Mouse (Mus musculus): ENCODE measurements around the gene Haus5. TPM values are rescaled to one million over a fixed set of nuclear protein-coding genes. Genes with fewer than 3 reads are reported as not detected.

The Haus5 gene
- total RNA-seq (2021), result 1 to 10 TPM; 3.5 to 5.1 TPM
- long read RNA-seq, experiment 1, transcript Haus5-201 (19 exons, 2,187 nt), result major isoform, 5 of 5 reads
- long read RNA-seq, experiment 1, partial matches to known transcripts, result 0 of 5 reads
- long read RNA-seq, experiment 1, other reads (novel, unspliced or antisense), result 0 of 5 reads
- long read RNA-seq, experiment 2, partial matches to known transcripts, result 0 of 4 reads
- long read RNA-seq, experiment 2, other reads (novel, unspliced or antisense), result 0 of 4 reads

DNA sequence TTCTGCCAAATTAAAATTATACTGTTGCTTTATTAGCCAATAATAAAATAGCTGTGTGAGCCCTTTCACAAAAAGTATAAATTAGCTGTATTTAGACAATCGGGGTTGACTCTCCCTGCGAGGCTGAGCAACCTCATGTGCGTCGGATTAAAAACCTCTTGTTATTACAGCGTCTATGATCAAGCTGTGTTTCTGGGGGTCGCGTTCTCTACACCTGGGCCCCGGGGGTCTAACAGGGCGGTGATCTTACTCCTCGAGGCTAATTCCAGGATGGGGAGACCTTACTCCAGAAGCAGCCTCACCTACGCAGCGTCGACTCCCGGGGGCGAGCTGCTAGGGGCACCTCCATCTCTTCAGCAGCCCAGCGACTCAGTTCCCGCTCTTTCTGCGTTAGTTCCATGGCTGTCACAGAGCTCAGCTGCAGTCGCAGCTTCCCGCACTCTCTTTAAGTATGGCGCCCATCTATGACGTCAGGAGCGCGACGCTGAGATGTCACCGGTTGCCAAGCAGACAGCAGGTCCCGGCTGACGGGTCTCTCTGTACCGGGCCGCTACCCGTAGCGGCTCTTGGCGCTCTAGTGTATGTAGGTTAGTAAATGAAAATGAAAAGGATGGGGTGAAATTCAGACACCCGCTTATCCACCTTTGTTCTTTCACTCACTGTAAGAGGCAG, at the start of gene Haus5:
Haus5 (minus strand) TSS at position 466 of the 672 bp plus-strand sequence.
- DNase-seq, result peak; percentile 79

DNA sequence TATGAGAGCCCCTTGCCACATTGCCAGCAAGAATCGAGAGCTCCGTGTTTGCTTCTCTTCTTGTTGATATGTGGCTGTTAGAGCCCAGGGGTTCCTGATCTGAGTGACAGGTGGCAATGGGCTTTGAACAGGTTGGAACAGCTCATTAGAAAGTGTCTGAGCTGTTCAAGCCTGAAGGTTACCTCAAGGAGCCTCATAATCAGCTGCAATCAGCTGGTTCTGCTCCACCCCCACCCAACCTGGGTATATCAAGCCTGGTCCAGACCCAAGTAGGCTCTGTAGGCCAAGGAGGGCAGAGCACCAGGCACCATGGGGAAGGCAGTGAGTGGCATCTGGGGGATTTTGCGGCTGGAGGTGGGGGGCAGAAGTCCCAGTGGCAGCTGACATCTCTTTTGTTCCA, 47.1 kb upstream of the Haus5 start, which contains the start of gene Atp4a:
Atp4a (plus strand) TSS at position 268 of the 400 bp plus-strand sequence.
- DNase-seq, result no peak

DNA sequence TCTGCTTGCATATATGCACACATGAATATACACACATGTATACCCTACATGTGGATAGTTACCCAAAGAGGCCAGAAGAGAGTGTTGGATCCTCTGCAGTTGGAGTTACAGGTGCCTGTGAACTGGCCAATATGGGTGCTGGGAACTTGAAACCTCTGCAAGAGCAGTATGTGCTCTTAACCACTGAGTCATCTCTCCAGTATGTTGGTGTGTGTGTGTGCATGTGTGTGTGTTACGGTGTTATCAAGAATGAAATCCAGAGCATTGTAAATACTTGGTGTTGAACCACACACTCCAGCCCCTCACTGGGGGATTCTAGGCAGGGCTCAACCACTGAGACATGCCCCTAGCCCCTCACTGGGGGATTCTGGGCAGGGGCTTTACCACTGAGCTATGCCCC, 42.6 kb upstream of the Haus5 start:
- no peak for DNase-seq

DNA sequence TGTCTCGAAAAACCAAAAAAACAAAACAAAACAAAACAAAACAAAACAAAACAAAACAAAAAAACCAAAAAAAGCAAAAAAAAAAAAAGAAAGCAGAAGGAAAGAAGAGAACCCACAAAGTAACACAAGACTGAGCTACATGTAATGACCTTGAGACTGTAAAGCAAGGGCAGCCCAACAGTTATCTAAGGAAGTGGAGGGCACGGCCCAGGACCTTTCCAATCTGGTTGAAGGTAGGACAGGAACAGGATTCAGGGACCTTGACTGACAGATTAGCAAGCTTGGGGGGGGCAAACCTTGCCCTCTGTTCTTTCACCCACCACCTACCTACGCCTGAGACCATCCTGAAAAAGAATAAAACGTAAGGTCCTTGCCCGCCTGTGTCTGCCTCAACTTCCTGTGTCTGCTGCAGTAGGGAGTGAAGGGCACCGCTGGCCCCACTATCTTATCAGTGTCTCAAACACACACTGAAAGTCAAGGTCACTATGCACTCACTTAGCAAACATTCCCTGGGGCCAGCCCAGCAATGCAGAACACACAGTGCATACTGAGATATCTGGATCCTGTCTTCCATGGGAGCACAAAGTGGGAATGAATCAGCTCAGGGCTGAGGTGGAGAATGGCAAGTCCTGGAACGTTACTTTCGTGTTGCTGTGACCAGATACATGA, 41.6 kb upstream of the Haus5 start:
- DNase-seq, result no peak

DNA sequence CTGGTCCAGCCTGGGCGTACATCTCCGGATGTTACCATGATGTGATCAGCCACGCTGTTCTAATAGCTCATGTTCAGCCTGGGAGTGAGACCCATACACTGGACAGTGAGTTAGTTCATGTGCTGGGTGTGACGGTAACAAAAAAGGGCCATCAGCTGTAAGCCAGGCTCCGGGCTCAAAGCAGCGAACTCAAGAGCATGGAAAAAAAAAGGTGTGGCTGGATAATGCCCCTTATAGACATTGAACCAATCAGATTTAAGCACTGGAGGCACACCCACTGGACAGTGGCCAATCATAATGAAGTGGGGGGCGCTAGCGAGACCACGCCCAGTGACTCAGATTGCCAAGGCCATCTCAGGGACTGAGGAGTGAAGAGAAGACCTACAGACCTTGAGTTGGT, 33.8 kb upstream of the Haus5 start, which contains the start of gene 2200002J24Rik:
2200002J24Rik (plus strand) TSS at position 338 of the 400 bp plus-strand sequence.
- no peak for DNase-seq

DNA sequence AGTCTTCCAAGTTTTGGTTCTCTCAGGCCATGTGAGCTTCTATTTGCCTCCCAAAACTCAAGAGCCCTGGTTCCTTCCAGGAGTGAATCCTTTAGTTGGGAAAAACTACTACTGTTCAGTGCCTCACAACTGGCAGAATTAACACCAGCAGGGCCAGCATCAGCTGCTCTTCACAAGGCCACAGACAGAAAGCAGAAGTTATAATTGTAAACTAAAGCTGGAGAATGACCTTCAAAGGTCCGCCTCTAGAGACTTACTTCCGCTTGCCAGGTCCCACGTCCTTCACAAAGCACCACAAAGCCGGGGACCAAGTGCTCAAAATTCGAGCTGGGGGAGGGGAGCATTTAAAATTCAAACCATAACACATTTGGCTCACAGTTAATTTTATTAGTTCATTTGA, 33.3 kb upstream of the Haus5 start:
- DNase-seq, result no peak

DNA sequence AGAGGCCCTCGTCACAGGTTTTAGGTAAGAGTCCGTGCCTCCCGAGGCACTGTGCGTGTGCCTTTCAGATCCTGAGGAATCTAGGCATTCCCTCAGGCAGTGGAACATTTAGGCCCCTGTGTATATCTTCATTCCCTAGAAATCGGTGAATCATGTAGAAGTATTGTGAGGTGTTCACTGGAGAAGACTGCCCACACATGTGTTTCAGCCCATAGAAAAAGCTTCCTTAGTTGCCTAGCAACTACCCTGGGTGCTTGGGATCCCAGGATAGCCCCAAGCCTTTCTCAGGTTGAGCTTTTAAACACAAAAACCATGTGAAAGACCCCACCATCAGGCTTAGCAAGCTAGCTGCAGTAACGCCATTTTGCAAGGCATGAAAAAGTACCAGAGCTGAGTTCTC, 23.5 kb upstream of the Haus5 start:
- no peak for DNase-seq

DNA sequence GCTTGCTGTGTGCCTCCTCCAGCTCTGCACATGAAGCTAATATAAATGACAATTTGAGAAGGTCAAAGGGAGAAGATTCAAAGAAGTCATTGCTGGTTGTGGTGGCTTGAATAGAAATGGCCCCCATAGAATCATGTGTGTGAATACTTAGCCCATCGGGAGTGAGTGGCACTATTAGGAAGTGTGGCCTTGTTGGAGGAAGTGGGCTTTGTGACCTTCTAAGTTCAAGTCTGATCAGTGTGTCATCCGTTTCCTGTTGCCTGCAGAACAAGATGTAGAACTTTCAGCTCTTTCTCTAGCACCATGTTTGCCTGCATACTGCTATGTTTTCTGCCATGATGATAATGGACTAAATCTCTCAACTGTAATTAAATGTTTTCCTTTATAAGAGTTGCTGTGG, 18.6 kb upstream of the Haus5 start:
- no peak for DNase-seq

DNA sequence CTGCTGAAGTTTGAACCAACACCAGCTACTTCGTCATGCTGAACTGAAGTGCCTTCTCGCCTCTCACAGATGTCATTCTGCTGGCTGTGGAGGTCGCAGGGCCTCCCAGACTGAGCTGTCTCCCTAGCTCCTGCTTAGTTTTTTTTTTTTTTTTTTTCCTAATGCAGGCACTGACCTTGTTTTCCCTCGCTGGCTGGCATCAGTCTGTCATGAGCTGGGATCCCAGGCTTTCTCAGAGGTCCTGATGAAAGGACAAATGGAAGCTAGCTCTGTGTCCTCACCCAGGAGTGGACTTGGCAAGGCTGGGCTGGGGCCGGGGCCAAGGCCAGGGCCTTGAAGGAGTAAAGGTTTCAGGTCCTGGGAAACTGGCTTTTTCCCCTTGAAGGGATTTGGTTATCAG, 17.1 kb upstream of the Haus5 start:
- DNase-seq, result no peak

DNA sequence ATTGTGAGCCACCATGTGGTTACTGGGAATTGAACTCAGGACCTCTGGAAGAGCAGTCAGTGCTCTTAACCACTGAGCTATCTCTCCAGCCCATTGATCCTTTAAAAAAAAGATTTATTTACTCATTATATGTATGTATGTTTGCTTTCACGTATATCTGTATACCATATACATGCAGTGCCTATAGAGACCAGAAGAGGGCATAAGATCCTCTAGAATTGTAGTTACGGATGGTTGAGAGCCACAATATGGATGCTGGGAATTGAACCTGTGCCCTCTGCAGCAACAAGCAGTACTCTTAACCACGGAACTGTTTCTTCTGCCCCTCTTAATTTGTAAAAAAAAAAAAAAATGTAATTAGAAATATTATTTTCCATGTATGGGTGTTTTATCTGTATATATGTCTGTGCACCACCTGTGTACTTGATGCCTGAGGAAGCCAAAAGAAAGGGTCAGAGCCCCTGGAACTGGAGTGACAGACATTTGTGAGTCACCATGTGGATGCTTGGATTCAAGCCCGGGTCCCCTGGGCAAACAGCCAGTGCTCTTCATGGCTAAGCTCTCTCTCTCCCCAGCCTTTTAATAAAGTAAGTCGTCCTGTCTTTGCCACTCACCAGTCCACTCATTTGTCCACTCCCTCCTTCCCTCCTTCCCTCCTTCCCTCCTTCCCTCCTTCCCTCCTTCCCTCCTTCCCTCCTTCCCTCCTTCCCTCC, 13.6 kb upstream of the Haus5 start:
- DNase-seq, result no peak

DNA sequence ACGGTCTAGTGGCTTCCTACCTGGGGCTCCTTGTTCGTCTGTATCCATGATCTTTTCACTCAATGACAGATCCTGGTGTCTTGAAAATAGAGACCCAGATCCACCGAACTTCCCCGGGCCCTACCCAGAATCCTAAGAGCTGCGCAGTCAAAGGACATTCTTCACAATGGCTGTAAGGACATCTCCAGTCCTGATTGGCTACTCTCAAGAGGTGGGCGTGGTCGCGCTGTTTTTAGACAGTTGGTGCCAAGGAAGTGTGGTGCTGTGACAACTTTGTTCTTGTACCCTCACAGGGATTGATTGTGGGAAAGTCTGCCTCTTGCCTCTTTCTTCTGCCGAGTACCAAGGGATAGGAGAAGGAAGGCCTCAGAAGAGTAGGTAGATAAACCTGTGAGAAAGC, 6.7 kb upstream of the Haus5 start, which contains the start of gene Pmis2:
Pmis2 (minus strand) TSS at position 126 of the 400 bp plus-strand sequence.
- DNase-seq, result no peak

DNA sequence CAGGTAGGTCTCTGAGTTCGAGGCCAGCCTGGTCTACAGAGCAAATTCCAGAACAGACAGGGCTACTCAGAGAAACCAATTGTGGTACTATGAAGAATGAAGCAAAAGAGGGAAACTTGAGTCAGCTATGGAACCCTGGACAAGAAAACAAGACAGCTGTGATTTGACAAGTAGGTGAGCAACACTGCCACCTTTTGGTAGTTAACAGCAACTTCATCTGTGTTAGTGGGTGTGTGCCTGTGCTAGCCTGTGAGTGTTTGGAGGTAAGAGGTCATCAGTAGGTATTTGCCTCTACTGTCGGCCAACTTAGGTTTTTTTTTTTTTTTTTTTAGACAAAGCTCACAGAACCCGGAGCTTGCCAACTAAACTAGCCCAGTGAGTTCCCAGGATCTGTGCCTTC, 4.4 kb upstream of the Haus5 start:
- no peak for DNase-seq

DNA sequence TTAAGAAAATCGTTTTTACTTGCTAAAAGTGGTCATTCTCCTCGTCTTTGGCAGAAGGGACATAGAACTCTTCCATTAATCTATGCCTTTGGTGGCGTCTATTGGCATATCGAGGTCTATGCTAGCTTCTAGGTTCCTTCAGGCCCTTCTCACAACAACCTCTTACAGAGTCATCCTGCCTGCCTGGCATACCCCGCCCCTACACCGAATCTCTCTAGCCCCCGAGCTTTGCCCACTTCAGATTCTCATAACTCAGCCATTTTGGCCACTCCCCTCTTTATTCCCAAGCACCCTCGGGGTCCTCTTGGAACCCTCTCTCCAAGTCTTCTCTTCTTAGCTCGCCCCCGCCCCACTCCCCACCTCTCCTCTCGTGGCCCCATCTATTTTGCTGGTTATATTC, 527 bp upstream of the Haus5 start:
- no peak for DNase-seq

DNA sequence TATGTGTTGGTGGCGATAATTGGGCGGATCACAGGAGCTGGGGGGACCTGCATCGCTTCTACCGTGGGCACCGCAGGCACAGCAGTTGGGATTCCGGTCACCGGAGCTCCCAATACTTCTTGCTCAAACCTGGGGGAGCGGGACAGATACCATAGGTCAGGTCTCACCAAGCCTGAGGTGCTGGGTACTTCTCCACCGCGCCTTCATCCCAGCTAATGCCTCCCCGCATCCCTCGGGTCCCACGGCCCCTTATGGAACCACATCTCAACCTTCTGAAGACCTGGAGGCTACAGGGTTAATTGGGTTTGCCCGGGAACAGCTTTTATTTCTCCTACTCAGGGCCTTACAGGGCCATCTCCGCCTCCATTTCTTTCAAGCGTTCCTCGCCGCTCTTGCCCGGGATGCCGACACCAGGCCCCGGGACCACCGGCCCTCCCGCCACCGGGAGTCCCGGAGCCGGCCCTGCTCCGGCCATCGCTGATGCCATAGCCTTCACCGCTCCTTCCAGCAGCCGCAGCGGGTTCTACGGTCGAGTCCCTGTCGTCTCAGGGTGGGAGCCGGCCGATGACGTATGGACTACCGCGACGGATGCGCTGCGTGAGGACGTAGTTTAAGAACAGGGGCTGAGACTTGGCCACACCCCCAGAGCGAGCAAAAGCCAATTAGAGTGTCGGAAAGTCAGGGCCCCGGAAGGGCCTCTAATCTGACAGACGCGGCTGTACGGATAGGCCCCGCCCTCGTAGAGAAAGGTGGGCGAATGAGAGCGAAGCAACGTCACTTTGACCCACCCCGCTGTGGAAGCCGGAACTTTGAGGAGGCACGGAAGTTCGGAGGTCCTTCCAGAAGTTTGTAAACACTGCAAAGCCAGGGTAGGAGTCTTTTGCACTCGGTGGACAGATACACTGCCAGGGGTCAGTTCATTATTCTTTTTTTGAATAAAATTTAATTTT, 14.9 kb downstream of the Haus5 start, which contains the start of gene Rbm42:
Rbm42 (minus strand) TSS at position 727 of the 950 bp plus-strand sequence.
- DNase-seq, result peak; percentile 98

DNA sequence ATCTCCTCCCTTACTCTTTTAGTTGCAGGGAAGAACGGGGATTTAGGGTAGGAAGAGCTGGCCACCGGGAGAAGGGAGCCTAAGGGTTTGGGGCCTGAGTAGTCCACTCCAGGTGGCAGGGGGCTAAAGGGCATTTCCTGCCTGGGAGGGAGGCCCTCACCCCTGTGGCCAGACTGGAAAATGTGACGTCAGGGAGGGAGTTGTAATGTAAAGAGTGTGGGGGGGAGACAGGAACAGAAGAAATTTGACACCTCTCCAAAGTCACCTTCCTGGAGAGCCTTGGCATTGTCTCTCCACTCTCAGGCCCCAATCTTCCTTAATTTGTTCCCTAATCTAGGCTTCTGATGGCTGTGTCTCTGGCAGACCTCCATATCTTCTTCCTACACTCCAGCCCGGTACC, 25.7 kb downstream of the Haus5 start:
- DNase-seq, result no peak

DNA sequence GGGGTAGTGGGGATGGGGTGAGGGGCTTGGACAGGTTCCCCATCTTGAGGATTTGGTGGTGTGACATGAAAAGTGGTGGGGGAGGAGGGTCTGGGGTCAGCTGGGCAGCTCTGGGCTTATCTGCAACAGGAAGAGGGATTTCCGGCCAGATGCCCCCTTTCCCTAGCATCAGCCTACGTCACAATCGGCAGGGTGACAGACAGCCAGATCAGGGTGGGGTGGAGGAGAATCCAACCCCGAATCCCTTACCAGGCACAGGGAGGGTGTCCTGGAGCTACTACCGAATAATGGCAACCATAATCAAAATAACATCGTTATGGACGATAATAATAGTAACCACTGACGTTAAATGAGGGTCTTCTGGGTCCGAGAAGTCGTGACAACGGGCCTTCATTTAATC, 28.4 kb downstream of the Haus5 start:
- DNase-seq, result no peak

DNA sequence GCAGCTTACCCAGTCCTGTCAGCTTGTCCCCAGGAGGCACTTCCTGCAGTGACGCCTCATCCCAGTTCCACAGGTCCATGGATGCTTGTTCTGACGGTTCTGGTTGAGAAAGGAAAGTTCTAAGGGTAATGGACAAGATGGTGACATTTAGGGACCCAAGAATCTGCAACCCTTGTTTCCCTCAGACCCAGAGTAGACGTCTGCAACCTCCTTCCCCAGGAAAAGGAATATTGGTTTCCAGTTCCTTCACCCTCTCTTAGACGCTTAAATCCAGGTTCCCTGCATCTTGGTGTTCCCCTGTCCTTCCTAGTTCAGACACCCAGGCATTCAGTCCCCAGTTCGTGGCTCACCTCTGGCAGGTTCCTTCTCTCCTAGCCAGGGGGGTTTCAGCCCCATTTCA, 29.0 kb downstream of the Haus5 start, which contains the start of gene Etv2:
Etv2 (minus strand) TSS at position 101 of the 400 bp plus-strand sequence.
- DNase-seq, result no peak

DNA sequence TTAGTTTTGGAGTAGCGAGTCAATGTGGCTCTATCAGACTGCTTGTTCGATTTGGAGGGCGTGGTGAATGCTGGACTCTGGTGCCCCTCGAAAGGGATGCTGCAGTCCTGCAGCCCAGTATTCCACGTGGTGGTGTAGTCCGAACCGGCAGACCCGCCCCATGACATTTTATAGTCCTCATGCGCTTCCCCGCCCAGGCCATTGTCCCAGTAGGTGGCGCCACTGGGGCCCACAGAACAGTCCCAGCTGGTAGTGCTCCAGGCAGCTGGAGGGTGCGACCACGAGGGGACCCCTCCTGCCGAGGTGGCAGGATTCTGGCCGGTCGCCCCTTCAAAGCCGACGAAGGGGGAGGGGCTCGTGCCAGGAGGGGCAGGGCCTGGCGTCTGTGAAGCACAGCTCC, 30.2 kb downstream of the Haus5 start:
- DNase-seq, result no peak

DNA sequence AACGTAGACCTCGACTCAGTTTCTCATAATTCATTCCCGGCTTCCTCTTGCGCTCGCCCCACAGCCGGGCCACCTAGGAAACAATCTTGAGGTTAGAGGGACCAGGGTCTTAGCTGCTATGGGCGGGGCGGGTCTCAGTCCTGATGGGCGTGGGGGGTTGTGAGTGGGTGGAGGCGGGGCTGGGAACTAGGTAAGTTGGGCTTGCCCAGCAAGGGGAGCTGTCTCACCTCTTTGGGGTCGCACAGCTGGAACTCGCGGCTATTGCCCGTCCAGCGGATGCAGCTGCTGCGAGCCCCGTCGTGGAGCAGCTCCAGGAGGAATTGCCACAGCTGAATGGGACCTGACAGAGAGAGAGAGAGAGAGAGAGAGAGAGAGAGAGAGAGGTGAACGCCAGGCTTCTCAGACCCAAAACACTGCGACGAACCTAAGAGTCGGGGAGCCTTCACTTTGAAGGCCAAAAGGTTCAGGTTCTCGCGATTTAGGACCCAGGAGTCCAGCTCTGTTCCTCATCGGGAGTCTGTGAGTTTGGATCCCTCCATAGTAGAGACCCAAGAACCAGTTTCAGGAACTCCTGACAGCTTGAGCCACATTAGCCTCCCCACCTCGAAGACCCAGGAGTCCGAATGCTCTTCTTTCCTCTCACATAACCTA, 30.9 kb downstream of the Haus5 start:
- no peak for DNase-seq

DNA sequence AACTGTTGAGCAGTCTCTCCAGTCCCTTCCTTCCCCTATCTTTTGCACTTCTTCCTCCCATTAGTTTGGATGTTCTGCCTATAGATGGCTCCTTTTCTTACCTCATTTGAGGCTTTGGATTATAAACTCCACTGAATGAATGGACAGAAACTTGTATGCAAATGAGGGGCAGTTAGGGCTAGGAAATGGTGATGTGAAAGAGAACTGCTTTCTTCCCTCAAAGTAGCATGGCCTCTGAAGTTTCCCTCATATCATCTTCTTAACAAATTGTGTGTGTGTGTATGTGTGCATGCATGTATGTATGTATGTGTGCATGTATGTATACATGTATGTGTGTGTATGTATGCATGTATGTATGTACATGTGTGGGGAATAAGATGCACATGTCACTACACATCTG, 35.8 kb downstream of the Haus5 start:
- no peak for DNase-seq

DNA sequence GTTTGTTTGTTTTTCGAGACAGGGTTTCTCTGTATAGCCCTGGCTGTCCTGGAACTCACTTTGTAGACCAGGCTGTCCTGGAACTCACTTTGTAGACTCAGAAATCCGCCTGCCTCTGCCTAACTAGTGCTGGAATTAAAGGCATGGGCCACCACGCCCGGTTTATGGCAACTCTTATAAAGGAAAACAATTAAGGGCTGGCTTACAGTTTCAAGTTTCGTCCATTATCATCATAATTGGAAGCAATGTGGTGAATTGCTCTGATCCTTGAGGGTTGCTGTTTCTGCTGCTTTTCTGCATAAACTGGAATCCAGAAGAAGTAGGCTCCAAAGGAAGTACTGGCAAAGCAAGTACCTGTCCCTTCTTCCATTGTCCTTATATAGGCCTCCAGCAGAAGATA, 38.1 kb downstream of the Haus5 start:
- DNase-seq, result no peak

Measured in gastrocnemius, postnatal 25 days (tissue).